9 mouse cellular contexts compared by ENCODE assay signal in the genomic region with DNA sequence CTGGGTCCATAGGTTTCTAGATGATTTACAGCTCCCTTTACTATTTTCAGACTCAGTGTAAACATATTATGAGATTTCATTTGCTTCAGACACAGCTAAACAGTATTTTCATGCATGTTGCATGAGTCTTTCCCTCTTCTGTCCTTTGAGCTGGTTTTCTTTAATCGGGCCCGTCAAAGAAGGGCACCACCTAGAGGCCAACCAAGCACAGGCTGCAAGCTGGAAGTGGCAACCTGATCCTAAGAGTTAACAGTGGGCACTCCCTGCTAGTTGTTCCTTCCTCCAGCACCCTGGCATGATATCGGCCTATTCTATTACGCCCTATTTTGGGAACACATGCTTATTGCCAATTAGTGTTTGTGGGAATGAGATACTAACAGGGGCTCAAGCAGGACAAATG. TPM values are rescaled to one million over a fixed set of nuclear protein-coding genes. Genes with fewer than 3 reads are reported as not detected.
DNase-seq lines count a peak whose midpoint lies in the region; ATAC-seq and TF ChIP-seq lines count a peak whose summit lies in the region.
"Had no signal": no experiment of that assay in that cellular context is flagged by ENCODE, and none has a peak within 500 bp of the region (broad histone marks: within the 10 kb centered on the region; RNA-seq: fewer than 3 reads in every experiment).

No protein-coding gene starts in this region.

- intact Hi-C loops in left cerebral cortex, adult 2 months (cut with DNase I) = no loop called here

- 45% methylated on average over 4 of the region's 4 CpGs for WGBS in hindbrain, embryonic 10.5 days
- WGBS in hindbrain, embryonic 13.5 days = 40% methylated on average over 4 of the region's 4 CpGs
- WGBS in heart, embryonic 16.5 days = 30% methylated on average over 4 of the region's 4 CpGs

- H3K4me1 ChIP-seq in hindbrain, embryonic 10.5 days (replicated peaks) = no peaks in the 10 kb centered on the region
- no peaks in the 10 kb centered on the region for H3K4me1 ChIP-seq in hindbrain, embryonic 13.5 days (replicated peaks)
- H3K4me1 ChIP-seq in heart, embryonic 16.5 days (ENCODE audit: control insufficient read depth, insufficient read depth, low read length) = peaks cover 6% of the 10 kb centered on the region
- H3K4me1 ChIP-seq: limb, embryonic 15.5 days had no signal

- H3K9me3 ChIP-seq in hindbrain, embryonic 10.5 days = no peaks in the 10 kb centered on the region
- H3K9me3 ChIP-seq in hindbrain, embryonic 13.5 days = no peaks in the 10 kb centered on the region
- H3K9me3 ChIP-seq in heart, embryonic 16.5 days (replicated peaks; ENCODE audit: control insufficient read depth, low read length) = no peaks in the 10 kb centered on the region
- H3K9me3 ChIP-seq: limb, embryonic 15.5 days had no signal

- no peak overlapping the region for H3K4me3 ChIP-seq in hindbrain, embryonic 10.5 days
- no peak overlapping the region for H3K4me3 ChIP-seq in hindbrain, embryonic 13.5 days
- no peak overlapping the region for H3K4me3 ChIP-seq in heart, embryonic 16.5 days (ENCODE audit: low read length)
- H3K4me3 ChIP-seq in left cerebral cortex, adult 2 months = no peak overlapping the region
- H3K4me3 ChIP-seq: limb, embryonic 15.5 days had no signal

- no peak for ATAC-seq in hindbrain, embryonic 13.5 days (ENCODE audit: low FRiP score)
- ATAC-seq in heart, embryonic 16.5 days (replicated peaks; ENCODE audit: extremely low read depth, insufficient read depth, low FRiP score) = peak; percentile 35; the same call in 1 of the 2 replicates

- no peak overlapping the region for H3K9ac ChIP-seq in hindbrain, embryonic 13.5 days
- no peak overlapping the region for H3K9ac ChIP-seq in heart, embryonic 16.5 days (ENCODE audit: low read length)
- H3K9ac ChIP-seq: limb, embryonic 15.5 days had no signal

- no peak overlapping the region for H3K4me2 ChIP-seq in hindbrain, embryonic 13.5 days
- H3K4me2 ChIP-seq in heart, embryonic 16.5 days (ENCODE audit: low read depth, low read length) = no peak overlapping the region
- H3K4me2 ChIP-seq: limb, embryonic 15.5 days had no signal

- H3K27me3 ChIP-seq in hindbrain, embryonic 10.5 days (ENCODE audit: insufficient read depth, poor library complexity, severe bottlenecking) = no peaks in the 10 kb centered on the region
- no peaks in the 10 kb centered on the region for H3K27me3 ChIP-seq in hindbrain, embryonic 13.5 days
- H3K27me3 ChIP-seq in heart, embryonic 16.5 days (ENCODE audit: control insufficient read depth, insufficient read depth, low read length) = no peaks in the 10 kb centered on the region
- H3K27me3 ChIP-seq: limb, embryonic 15.5 days had no signal

- peak; percentile 37 for DNase-seq in hindbrain, embryonic 10.5 days (ENCODE audit: low spot score)
- DNase-seq in MN1 (ENCODE audit: low spot score) = peak; percentile 33
- DNase-seq in embryo, embryonic 11.5 days (ENCODE audit: low read depth, low spot score) = peak; percentile 29
- peak in 1 of 2 experiments; percentile 32 for DNase-seq in left cerebral cortex, adult 2 months (ENCODE audit: extremely low spot score in 1 of 2, low spot score in 2 of 2)
- peak; percentile 52 to 73 for DNase-seq in lung, postnatal 4 days
- peak; percentile 28 to 71 for DNase-seq in spleen, postnatal 4 days (ENCODE audit: low spot score in 2 of 2)

- H3K27ac ChIP-seq in hindbrain, embryonic 10.5 days = no peak overlapping the region
- H3K27ac ChIP-seq in hindbrain, embryonic 13.5 days = no peak overlapping the region
- H3K27ac ChIP-seq in heart, embryonic 16.5 days (ENCODE audit: low read length) = no peak overlapping the region
- H3K27ac ChIP-seq in left cerebral cortex, adult 2 months = no peak overlapping the region
- H3K27ac ChIP-seq: limb, embryonic 15.5 days had no signal

- peak; percentile 79 for TF ChIP-seq CTCF in left cerebral cortex, adult 2 months (IDR thresholded peaks at IDR 0.05)

- H3K36me3 ChIP-seq in hindbrain, embryonic 10.5 days = no peaks in the 10 kb centered on the region
- no peaks in the 10 kb centered on the region for H3K36me3 ChIP-seq in hindbrain, embryonic 13.5 days
- no peaks in the 10 kb centered on the region for H3K36me3 ChIP-seq in heart, embryonic 16.5 days (ENCODE audit: control insufficient read depth, insufficient read depth)
- H3K36me3 ChIP-seq: limb, embryonic 15.5 days had no signal

RNA-seq across cellular contexts. Expression of gene Ifnb1, which starts 8.2 kb away (rescaled TPM):
- polyA plus RNA-seq in hindbrain, embryonic 10.5 days (2016; fragmentation: Nextera tagmentation; extraction: Ambion mirVana) = not detected in 2 replicates
- polyA plus RNA-seq in hindbrain, embryonic 13.5 days (2015; fragmentation: Nextera tagmentation; extraction: Ambion mirVana) = not detected in 2 replicates
- polyA plus RNA-seq in heart, embryonic 16.5 days (2015; fragmentation: Nextera tagmentation; extraction: Ambion mirVana) = not detected in 2 replicates
- total RNA-seq in left cerebral cortex, adult 2 months (2021) = not detected
- polyA plus RNA-seq: limb, embryonic 15.5 days had no signal

RNA-seq across cellular contexts. Expression of gene Ifna15, which starts 43.6 kb away (rescaled TPM):
- not detected in 2 replicates for polyA plus RNA-seq in hindbrain, embryonic 10.5 days (2016; fragmentation: Nextera tagmentation; extraction: Ambion mirVana)
- not detected in 2 replicates for polyA plus RNA-seq in hindbrain, embryonic 13.5 days (2015; fragmentation: Nextera tagmentation; extraction: Ambion mirVana)
- polyA plus RNA-seq in heart, embryonic 16.5 days (2015; fragmentation: Nextera tagmentation; extraction: Ambion mirVana) = not detected in 2 replicates
- not detected for total RNA-seq in left cerebral cortex, adult 2 months (2021)
- polyA plus RNA-seq: limb, embryonic 15.5 days had no signal

RNA-seq across cellular contexts. Expression of gene Ifna14, which starts 57.2 kb away (rescaled TPM):
- polyA plus RNA-seq in hindbrain, embryonic 10.5 days (2016; fragmentation: Nextera tagmentation; extraction: Ambion mirVana) = not detected in 2 replicates
- polyA plus RNA-seq in hindbrain, embryonic 13.5 days (2015; fragmentation: Nextera tagmentation; extraction: Ambion mirVana) = not detected in 2 replicates
- not detected in 2 replicates for polyA plus RNA-seq in heart, embryonic 16.5 days (2015; fragmentation: Nextera tagmentation; extraction: Ambion mirVana)
- not detected for total RNA-seq in left cerebral cortex, adult 2 months (2021)
- polyA plus RNA-seq: limb, embryonic 15.5 days had no signal
